Mouse (Mus musculus) cerebellum, adult 2 months (tissue): ENCODE measurements at regions not wholly inside any gene's neighbourhood (a gene's known extent, or its start where the extent isn't known, plus 50 kb on each side); places are given as distances from the start of the nearest gene placed in this dataset.

Experiments
- CTCF ChIP-seq: fragments of 200-500 bp; IDR thresholded peaks from 2 replicates; pipeline ENCODE4 v1.5.1; 2011; ENCODE audit warnings: low read depth, mild to moderate bottlenecking, control low read depth, low read length, moderate library complexity, borderline replicate concordance; ENCODE audit not compliant: insufficient read depth
- POLR2A ChIP-seq: fragments of 200-500 bp; IDR thresholded peaks from 2 replicates; pipeline ENCODE4 v1.6.1; 2011; ENCODE audit warnings: low read length, control low read depth, borderline replicate concordance; ENCODE audit not compliant: insufficient read depth

- TF ChIP-seq POLR2A (no peak), CTCF (no peak)
These were observed 1041.8 kb downstream of the Fam19a2 start for GRCm38 (mm10) chr10:124305644-124306043.
